Mouse (Mus musculus): Measurements from ENCODE around the gene Gtsf2.

DNA sequence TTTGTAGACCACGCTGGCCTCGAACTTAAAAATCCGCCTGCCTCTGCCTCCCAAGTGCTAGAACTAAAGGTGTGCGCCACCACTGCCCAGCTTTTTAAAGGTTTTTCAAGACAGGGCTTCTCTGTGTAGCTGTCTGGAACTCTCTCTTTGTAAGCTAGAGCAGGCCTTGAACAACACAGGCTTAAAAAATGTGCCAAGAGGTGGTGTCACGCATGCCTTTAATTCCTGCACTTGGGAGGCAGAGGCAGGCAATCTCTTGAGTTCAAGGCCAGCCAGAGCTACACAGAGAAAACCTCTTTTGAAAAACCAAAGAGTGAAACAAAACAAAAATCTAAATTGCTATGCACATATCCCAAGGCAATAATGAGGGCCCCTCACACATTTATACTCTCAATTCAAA, 46.9 kb downstream of the Gtsf2 start:
- TF ChIP-seq CTCF (IDR thresholded peaks at IDR 0.05; ENCODE audit: low read depth) (no peak), EP300 (IDR thresholded peaks at IDR 0.05; ENCODE audit: low read depth) (no peak)
